Mouse (Mus musculus): ENCODE measurements at regions not wholly inside any gene's neighbourhood (a gene's known extent, or its start where the extent isn't known, plus 50 kb on each side); places are given as distances from the start of the nearest gene placed in this dataset.

DNA sequence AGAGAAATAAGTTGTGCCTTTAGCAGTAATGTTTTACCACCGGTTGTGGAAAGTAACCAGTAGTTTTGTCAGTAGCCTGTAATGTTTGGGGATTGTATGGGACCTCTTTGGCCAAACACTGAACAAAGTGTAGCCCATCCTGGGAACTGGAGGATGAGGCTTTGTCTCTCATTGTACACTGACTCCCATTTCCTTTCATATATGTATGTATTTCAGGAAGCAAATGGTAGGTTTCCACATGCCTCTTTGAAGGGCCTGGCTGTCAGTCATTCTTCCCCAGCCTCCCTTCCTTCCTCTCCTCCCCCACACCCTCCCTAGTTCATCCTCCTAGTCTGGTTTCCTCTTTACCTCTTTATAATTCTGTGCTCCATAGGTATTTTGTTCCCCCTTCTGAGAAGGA, 266.7 kb upstream of the Adcy2 start:
- no peak for ATAC-seq
- no peak overlapping the region for H3K9ac ChIP-seq (ENCODE audit: low read depth, low read length)
- H3K4me1 ChIP-seq (ENCODE audit: control insufficient read depth, insufficient read depth, low read length), result no peaks in the 10 kb centered on the region
- 84% methylated on average over 1 of the region's 1 CpGs for WGBS
- H3K27ac ChIP-seq (ENCODE audit: low read length), result no peak overlapping the region
- no peaks in the 10 kb centered on the region for H3K36me3 ChIP-seq (ENCODE audit: control insufficient read depth, insufficient read depth, low read length)
- H3K9me3 ChIP-seq (ENCODE audit: control insufficient read depth, low read length), result no peaks in the 10 kb centered on the region
- no peak overlapping the region for H3K4me3 ChIP-seq (ENCODE audit: low read length)
- H3K4me2 ChIP-seq (ENCODE audit: low read depth, low read length), result no peak overlapping the region
- H3K27me3 ChIP-seq (replicated peaks; ENCODE audit: control insufficient read depth, insufficient read depth, low read length), result no peaks in the 10 kb centered on the region

DNA sequence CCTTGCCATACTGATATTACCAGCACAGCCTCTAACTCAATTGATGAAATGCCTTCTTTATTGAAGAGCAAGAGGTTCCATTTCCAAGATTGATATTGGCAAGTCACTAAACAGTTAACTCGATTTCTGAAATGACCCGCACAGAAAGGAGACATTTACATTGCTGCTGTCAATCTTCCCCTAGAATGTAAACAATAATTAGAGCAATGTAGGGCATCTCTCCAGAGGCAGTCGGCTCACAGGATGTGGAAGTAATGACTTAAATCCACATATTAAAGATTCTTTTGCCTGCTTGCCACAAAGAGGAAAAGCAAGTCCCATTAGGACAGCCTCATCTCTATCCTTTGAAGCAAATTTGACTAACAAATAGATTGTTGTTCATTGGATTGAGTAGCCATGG, 261.0 kb upstream of the Nsun2 start:
- WGBS, result 22% methylated on average over 3 of the region's 3 CpGs
- no peak for ATAC-seq
- Histone ChIP-seq H3K9me3 (ENCODE audit: control insufficient read depth, low read length) (no peaks in the 10 kb centered on the region), H3K4me1 (ENCODE audit: control insufficient read depth, insufficient read depth, low read length) (no peaks in the 10 kb centered on the region), H3K27ac (ENCODE audit: low read length) (no peak overlapping the region), H3K4me2 (ENCODE audit: low read depth, low read length) (no peak overlapping the region), H3K9ac (ENCODE audit: low read depth, low read length) (no peak overlapping the region), H3K36me3 (ENCODE audit: control insufficient read depth, insufficient read depth, low read length) (no peaks in the 10 kb centered on the region), H3K4me3 (ENCODE audit: low read length) (no peak overlapping the region), H3K27me3 (replicated peaks; ENCODE audit: control insufficient read depth, insufficient read depth, low read length) (no peaks in the 10 kb centered on the region)

DNA sequence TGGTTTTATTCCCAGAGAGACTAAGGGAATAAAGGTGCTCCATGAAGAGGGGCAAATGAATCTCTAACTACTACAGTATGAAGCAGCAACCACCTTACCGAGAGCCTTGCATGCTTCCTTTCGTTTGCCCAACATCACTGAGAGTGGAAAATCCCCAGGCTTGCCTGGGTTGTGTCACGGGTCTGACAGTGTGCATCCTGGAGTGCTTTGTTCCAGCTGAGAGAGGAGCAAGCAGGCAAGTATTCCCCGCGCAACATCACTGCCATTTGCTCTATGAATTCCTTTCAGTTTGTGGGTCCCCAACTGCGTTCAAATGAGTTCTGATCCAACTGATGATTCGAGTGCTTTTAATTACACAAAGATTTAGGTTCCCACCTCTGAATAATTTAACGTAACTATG, 253.9 kb upstream of the Nsun2 start:
- Histone ChIP-seq H3K9me3 (ENCODE audit: control insufficient read depth, low read length) (no peaks in the 10 kb centered on the region), H3K9ac (ENCODE audit: low read depth, low read length) (no peak overlapping the region), H3K4me1 (ENCODE audit: control insufficient read depth, insufficient read depth, low read length) (no peaks in the 10 kb centered on the region), H3K36me3 (ENCODE audit: control insufficient read depth, insufficient read depth, low read length) (no peaks in the 10 kb centered on the region), H3K4me2 (ENCODE audit: low read depth, low read length) (no peak overlapping the region), H3K4me3 (ENCODE audit: low read length) (no peak overlapping the region), H3K27me3 (replicated peaks; ENCODE audit: control insufficient read depth, insufficient read depth, low read length) (no peaks in the 10 kb centered on the region), H3K27ac (ENCODE audit: low read length) (no peak overlapping the region)
- ATAC-seq, result no peak
- WGBS, result 60% methylated on average over 8 of the region's 8 CpGs

DNA sequence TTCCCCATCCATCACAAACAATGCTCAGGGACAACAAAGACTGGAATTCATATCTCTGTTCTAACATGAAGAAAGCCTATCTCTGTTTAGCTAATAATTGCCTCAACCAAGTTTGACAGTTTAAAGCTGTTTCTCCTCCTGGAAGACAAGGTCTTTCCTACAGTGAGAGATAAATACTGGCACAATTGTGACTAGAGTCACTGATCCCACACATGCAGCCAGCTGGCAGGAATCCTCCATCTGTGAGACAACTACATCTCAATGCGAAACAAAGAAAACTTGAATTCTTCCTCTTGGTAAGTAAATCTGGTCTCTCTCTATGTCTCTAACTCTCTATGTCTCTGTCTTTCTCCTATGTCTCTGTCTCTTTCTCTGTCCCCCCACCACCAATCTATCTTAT, 239.1 kb upstream of the Nsun2 start:
- H3K9ac ChIP-seq (ENCODE audit: low read depth, low read length), result no peak overlapping the region
- H3K4me1 ChIP-seq (ENCODE audit: control insufficient read depth, insufficient read depth, low read length), result no peaks in the 10 kb centered on the region
- H3K27ac ChIP-seq (ENCODE audit: low read length), result no peak overlapping the region
- no peaks in the 10 kb centered on the region for H3K9me3 ChIP-seq (ENCODE audit: control insufficient read depth, low read length)
- no peaks in the 10 kb centered on the region for H3K27me3 ChIP-seq (replicated peaks; ENCODE audit: control insufficient read depth, insufficient read depth, low read length)
- WGBS, result 82% methylated on average over 1 of the region's 1 CpGs
- no peak overlapping the region for H3K4me3 ChIP-seq (ENCODE audit: low read length)
- no peak for ATAC-seq
- H3K4me2 ChIP-seq (ENCODE audit: low read depth, low read length), result no peak overlapping the region
- no peaks in the 10 kb centered on the region for H3K36me3 ChIP-seq (ENCODE audit: control insufficient read depth, insufficient read depth, low read length)

DNA sequence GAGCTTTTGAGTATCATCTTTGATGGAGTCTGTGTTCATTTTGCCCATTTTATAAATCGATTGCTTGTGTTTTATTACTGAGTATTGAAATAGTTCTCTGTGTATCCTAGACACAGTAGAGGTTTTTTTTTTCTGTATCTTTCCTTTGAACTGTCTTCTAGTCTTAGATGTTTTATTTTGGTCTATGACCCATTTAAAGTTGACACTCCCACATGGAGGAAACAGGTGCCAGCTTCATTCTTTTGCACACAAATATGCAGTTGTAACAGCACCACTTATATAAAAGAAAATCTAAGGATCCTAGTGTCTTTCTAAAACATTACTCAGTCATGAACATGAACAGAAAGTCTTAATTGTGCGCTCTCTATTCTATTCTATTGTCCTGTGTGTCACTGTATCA, 230.2 kb upstream of the Nsun2 start:
- Histone ChIP-seq H3K27me3 (replicated peaks; ENCODE audit: control insufficient read depth, insufficient read depth, low read length) (no peaks in the 10 kb centered on the region), H3K36me3 (ENCODE audit: control insufficient read depth, insufficient read depth, low read length) (no peaks in the 10 kb centered on the region), H3K4me1 (ENCODE audit: control insufficient read depth, insufficient read depth, low read length) (no peaks in the 10 kb centered on the region), H3K4me2 (ENCODE audit: low read depth, low read length) (no peak overlapping the region), H3K9ac (ENCODE audit: low read depth, low read length) (no peak overlapping the region), H3K9me3 (ENCODE audit: control insufficient read depth, low read length) (no peaks in the 10 kb centered on the region), H3K27ac (ENCODE audit: low read length) (no peak overlapping the region), H3K4me3 (ENCODE audit: low read length) (no peak overlapping the region)
- 88% methylated on average over 2 of the region's 2 CpGs for WGBS
- ATAC-seq, result no peak

DNA sequence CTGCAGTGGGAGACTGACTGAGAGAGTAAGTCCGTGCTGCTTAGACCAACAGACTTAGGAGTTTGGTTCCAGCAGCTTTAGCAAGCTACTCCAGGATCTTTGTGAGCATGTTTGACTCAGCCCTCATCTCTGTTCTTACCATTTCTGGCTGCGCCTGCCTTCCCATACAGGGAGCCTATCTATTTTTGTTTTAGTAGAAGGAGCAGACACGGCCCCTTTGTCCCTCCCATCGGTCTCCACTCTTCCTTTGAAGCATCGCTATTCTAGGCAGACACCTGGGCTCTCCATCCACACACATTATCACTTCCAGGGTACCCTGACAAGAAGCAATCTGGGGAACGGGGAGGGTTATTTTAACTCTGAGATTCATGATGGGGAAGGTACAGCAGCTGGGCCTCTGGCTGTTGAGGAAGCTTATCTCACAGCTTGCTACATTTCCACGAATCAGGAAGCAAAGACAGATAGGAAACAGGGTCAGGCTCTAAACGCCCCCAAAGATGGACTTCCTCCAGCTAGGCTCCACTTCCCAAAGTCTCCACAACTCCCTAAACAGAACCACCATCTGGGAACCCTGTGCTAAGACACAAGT, 203.0 kb upstream of the Nsun2 start:
- H3K27me3 ChIP-seq (replicated peaks; ENCODE audit: control insufficient read depth, insufficient read depth, low read length), result no peaks in the 10 kb centered on the region

DNA sequence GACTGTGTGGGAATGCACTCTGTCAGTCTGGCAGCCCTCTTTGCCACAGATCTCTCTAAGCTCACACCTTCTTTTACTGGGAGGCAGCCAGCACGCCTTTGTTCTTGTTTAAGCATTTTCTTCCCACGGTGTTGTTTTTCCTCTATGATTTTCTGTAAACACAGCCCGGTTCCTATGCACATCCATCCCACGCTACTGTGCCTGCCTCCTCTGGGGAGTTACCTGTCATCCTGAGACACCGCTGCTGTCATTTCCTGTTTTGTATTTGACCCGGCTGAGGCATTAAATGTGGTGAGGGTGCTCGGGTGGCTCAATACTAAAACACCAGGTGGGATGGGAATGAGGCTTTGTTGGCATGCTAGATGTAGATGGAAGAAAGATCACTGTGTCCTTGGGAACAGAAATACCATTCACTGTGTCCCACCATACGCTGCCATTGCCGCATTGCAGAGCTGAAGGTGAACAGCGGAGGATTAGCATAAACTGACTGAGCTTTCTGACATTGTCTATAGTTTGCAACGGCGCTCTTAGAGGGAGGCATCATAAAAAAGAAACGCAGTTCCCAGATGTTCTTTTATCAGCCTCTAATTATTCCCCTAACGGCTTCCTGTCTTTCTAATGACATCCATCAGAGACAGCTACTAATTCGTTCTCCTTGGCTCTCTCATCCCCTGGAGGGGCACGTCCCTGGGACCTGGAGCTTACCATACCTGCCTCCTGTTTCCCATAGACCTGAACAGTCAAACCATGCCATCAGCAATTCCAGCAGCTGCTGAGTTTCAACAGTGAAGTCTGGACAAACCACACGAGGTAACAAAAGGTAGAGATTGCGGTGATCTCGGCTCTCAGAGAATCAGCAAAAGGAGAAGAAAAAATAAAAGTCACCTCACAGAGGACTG, 201.8 kb upstream of the Nsun2 start:
- no peaks in the 10 kb centered on the region for H3K36me3 ChIP-seq (ENCODE audit: control insufficient read depth, insufficient read depth, low read length)
- WGBS, result 57% methylated on average over 19 of the region's 19 CpGs
- no peak for ATAC-seq
- H3K4me1 ChIP-seq (ENCODE audit: control insufficient read depth, insufficient read depth, low read length), result no peaks in the 10 kb centered on the region
- H3K27me3 ChIP-seq (replicated peaks; ENCODE audit: control insufficient read depth, insufficient read depth, low read length), result no peaks in the 10 kb centered on the region
- H3K9ac ChIP-seq (ENCODE audit: low read depth, low read length), result no peak overlapping the region
- H3K4me3 ChIP-seq (ENCODE audit: low read length), result no peak overlapping the region
- no peak overlapping the region for H3K4me2 ChIP-seq (ENCODE audit: low read depth, low read length)
- no peaks in the 10 kb centered on the region for H3K9me3 ChIP-seq (ENCODE audit: control insufficient read depth, low read length)
- no peak overlapping the region for H3K27ac ChIP-seq (ENCODE audit: low read length)

More for the DNA sequence above, 203.0 kb upstream of the Nsun2 start:
- Histone ChIP-seq H3K4me2 (ENCODE audit: low read depth, low read length) (no peak overlapping the region), H3K4me1 (ENCODE audit: control insufficient read depth, insufficient read depth, low read length) (no peaks in the 10 kb centered on the region), H3K9me3 (ENCODE audit: control insufficient read depth, low read length) (no peaks in the 10 kb centered on the region), H3K9ac (ENCODE audit: low read depth, low read length) (no peak overlapping the region), H3K27ac (ENCODE audit: low read length) (no peak overlapping the region), H3K36me3 (ENCODE audit: control insufficient read depth, insufficient read depth, low read length) (no peaks in the 10 kb centered on the region), H3K4me3 (ENCODE audit: low read length) (no peak overlapping the region)
- WGBS, result 74% methylated on average over 8 of the region's 8 CpGs
- no peak for ATAC-seq

DNA sequence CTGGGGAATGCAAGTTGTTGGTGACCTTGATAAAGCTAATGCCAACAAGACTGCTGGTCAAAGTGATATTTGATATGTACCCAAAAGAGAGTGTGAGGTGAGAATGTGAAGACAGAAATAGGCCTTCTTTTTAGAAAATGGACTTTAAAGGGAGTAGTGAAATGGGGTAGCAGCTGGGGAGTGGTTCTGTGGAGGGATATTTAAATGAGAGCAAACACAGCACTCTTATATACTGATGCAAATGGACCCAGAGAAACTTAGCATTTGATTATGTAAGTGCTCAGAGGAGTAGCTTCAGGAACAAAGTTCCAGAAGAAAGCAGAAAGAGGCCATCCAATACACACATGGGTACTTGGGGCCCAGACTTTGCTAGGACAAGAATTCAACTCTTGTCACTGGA, 189.7 kb upstream of the Nsun2 start:
- ATAC-seq, result no peak
- no peak overlapping the region for H3K9ac ChIP-seq (ENCODE audit: low read depth, low read length)

DNA sequence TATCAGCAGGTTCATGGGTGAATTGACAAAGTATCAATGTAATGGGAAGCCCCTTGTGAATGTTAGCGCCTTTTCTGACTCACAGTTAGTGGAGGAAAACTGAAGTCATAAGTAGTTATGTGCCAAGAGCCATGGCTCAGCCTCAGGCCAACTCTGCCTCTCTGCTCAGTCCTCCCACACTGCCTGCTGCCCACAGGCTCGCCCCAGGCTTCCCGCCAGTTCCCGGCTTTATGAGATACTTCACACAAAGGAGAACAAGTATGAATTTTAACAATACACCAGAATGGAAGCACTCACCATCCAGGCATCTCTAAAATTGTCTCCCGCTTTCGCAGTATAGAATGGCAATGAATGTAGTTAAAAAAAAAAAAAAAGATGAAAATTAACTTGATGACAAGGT, 176.1 kb upstream of the Nsun2 start:
- Histone ChIP-seq H3K4me3 (ENCODE audit: low read length) (no peak overlapping the region), H3K27ac (ENCODE audit: low read length) (no peak overlapping the region), H3K27me3 (replicated peaks; ENCODE audit: control insufficient read depth, insufficient read depth, low read length) (no peaks in the 10 kb centered on the region), H3K9ac (ENCODE audit: low read depth, low read length) (no peak overlapping the region), H3K4me1 (ENCODE audit: control insufficient read depth, insufficient read depth, low read length) (no peaks in the 10 kb centered on the region), H3K4me2 (ENCODE audit: low read depth, low read length) (no peak overlapping the region), H3K9me3 (ENCODE audit: control insufficient read depth, low read length) (no peaks in the 10 kb centered on the region), H3K36me3 (ENCODE audit: control insufficient read depth, insufficient read depth, low read length) (no peaks in the 10 kb centered on the region)
- no peak for ATAC-seq
- 86% methylated on average over 6 of the region's 6 CpGs for WGBS

More for the DNA sequence above, 189.7 kb upstream of the Nsun2 start:
- Histone ChIP-seq H3K9me3 (ENCODE audit: control insufficient read depth, low read length) (no peaks in the 10 kb centered on the region), H3K4me3 (ENCODE audit: low read length) (no peak overlapping the region), H3K36me3 (ENCODE audit: control insufficient read depth, insufficient read depth, low read length) (no peaks in the 10 kb centered on the region), H3K27me3 (replicated peaks; ENCODE audit: control insufficient read depth, insufficient read depth, low read length) (no peaks in the 10 kb centered on the region), H3K4me2 (ENCODE audit: low read depth, low read length) (no peak overlapping the region), H3K27ac (ENCODE audit: low read length) (no peak overlapping the region), H3K4me1 (ENCODE audit: control insufficient read depth, insufficient read depth, low read length) (no peaks in the 10 kb centered on the region)

Data from intestine, embryonic 16.5 days (tissue).